Mouse (Mus musculus) cerebellum, adult 11-12 months (tissue): ENCODE measurements around the gene Olfr365.

ENCODE experiments used
- DNase-seq: peaks from one replicate; pipeline ENCODE4 v3.0.0; 2022

The Olfr365 gene

DNA sequence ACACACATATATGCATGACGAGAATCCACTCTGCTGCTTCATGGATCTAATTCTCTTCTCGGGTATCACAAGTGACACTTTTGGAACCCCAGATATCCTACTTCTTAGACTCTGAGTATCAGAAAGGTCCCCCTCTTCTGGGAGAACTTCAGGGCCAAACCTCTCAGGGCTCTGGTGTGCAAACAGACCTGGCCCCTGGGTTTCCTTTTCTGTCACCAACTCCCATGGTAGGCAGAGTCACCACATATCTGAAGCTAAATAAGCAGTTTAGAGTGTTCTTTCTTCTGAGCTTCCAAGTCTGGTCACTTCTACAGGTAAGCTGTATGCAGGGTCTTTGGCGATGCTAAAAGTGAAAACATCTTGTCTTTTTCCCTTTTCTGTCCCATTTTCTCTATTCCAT, at the start of gene Olfr365:
TSS of gene Olfr365 (plus strand) at position 301 of the 400 bp plus-strand sequence.
- no peak for DNase-seq

DNA sequence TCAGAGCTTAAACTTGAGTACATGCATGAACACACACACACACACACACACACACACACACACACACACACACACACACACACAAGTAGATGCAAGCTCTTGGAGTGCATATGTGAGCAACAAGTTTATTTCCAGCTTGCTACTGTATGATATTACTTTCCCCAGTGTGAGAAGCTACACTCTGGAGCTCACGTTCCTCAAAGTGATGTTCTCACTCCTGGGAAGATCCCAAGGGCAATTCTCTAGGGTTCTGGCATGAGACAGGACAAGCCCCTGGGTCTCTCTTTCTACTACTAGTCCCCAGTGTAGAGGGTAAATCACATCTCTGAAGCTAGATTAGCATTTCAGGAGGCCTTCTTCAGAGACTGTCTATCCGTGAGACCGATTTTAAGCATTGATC, 49.0 kb upstream of the Olfr365 start, which contains the start of gene Olfr364-ps1:
TSS of gene Olfr364-ps1 (plus strand) at position 301 of the 400 bp plus-strand sequence.
- no peak for DNase-seq

DNA sequence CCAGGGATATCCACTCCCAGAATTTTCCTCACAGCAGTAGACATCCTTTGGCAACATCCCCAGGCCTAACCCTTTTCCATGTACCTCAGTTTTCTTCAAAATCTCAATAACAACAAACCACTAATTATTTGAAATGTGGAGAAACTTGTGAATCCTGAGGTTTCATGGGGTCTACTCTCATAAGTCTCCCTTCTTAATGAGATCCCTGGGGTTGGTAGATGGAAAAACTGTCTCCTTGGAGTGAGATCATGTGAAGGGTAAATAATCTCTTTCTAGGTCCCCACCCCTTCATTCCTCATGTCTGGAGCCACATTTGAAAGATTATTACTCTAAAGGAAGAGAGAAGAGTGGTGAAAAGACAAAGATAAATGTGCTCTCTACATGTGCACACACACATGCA, 23.3 kb downstream of the Olfr365 start, which contains the start of gene Olfr366:
TSS of gene Olfr366 (plus strand) at position 301 of the 400 bp plus-strand sequence.
- no peak for DNase-seq
